Mouse (Mus musculus) erythroblast, embryonic 14.5 days (primary cell): Measurements from ENCODE around the gene Hipk1.

Source experiments
- GATA1 ChIP-seq: IDR thresholded peaks from 2 replicates; pipeline ENCODE4 v1.6.1; 2012; ENCODE audit warnings: low read length, inconsistent platforms, mixed read lengths
- TAL1 ChIP-seq: IDR thresholded peaks from 3 replicates; pipeline ENCODE4 v1.6.1; 2012; ENCODE audit warnings: low read length, inconsistent platforms, mixed read lengths

- TF ChIP-seq GATA1 (no peak), TAL1 (no peak)
These were observed 10.6 kb downstream of the Hipk1 start for GRCm38 (mm10) chr3:103780777-103781176.
